Mouse (Mus musculus) thymus, postnatal 25 days (tissue): ENCODE data around the gene Prlr.

Experiments used
- DNase-seq: peaks from one replicate; pipeline ENCODE4 v3.0.0; 2022

The Prlr gene

DNA sequence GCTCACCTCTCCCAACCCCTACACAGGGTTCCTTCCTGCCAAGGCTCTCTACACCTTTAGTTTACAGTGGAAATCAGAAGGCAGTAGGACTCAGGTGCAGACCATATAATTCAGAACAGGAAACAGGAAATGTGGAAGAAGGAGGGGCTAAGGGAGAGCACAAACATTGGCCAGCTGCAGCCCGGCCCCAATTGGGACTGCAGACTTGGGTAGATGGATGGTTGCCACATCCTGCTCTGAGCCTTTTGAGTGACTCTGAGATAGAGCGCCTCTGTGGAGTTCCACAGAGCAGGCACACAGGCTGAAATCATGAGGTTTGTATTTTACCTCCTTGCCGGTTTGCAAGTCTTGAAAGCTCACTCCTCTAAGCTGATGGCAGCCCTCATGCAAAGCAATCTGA lies 59.8 kb downstream of the Prlr start:
- peak; percentile 58 for DNase-seq

DNA sequence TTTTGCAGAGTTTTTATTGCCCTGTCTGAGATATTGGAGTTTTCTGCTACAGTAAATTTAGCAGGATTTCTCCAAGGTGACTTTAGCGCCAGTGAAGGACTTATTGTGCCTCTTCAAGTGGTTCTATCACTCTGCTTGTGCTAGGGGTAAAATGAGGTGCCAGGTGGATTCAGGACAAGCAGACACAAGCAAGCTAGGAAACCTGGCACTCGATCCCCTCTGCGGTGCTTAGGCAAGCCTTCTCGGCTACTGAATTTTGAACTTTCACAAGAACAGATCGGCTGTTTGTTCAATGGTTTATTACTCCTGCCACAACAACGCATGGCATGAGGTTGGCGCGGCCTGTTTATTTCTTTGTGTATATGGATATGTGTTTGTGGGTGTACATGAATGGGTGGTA lies 61.4 kb downstream of the Prlr start:
- DNase-seq = no peak

DNA sequence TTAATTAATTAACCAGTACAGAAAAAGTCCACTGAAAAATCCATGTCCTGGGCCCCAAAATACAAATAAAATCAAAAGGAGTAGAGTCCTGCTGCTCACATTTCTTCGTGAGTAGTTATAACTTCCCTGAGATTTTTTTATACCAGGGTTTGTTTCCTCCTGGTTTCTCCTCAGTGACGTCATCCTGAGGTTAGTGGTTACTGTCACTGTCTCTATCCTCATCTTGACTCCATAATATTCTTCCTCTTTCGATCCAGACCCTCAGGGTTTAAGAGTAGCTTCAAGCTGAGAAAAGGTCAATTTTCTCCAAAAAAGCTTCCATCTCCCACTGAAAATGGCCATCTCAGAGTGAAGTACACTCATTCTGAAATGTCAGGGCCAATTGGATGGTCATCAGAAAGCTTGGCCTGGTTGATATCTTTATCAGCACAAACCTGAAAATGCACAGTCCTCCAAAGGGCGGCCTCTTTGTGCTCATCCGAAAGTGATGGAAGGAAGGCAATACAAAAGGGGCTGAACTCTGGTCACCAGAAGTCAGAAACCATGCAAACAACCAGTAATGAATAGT lies 63.3 kb downstream of the Prlr start:
- DNase-seq = no peak

DNA sequence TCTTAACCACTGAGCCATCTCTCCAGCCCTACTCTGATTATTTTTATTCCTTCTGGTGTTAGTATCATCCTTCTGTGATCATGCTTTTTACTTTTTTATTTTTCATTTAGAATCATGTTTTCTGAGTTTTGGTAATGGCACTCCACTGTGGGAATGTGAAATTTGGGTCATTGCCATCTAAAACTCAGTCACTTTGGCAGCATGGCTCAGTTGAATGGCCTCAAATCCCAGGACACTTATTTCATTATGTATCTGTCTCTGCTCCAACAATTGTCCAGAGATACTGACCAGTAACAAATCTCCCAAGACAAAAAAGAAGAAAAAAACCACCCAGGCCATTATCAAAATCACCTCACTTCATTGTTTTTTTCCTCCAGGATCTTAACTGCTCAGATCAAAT lies 65.2 kb downstream of the Prlr start:
- DNase-seq = no peak

DNA sequence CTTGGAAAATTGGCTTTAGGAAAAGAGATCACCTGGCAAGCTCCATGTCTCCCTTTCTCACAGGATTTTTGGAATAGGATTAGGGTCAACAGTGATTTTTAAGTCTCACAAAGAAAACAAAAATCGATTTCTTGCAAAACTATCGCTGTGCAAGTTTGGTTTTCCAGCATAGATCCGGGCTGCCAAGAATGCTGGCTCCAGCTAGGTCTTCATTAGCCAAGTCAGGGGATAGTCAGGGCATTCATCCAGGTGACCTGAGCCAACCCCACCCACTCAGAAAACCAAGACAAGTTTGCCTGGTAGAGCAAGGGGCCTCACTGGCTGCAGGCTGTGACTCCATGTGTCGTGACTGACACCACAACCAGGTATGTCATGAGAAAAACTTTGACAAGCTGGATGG lies 72.2 kb downstream of the Prlr start:
- no peak for DNase-seq

DNA sequence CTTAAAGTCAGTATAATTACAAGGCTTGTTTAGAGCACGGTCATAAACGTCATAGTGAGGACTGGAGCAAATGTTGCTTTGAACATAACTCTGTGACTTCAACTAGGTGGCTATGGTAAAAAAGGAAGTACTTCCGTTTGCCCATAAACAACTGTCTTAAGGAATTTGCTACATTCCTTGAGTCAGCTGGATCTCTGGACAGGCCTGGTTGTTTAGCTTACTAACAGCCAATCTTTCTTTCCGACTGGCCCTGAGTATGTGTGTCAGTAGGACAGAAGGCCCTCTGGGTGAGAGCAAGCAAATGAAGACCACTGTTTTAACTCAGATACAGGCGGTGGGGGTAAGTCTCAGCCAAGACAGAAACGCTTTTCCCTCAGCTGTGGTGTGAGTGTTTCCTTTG lies 73.7 kb downstream of the Prlr start:
- no peak for DNase-seq

DNA sequence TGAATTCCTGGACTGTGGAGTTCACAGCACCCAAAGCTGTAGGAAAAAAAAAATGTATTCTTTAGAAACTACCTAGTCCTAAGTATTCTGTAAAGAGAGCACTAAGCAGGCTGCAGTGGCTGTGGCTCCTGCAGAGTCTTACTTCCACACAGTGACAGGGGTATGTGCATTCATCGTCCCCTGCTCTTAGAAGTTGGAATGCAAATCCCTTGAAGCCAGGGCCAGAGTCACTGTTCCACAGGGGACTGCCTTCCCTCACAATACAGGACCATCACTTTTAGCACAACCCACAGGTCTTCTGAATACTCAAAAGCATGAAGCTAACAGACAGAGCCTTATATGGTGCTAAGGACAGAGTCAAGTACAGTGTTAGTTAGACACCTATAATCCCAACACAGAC lies 75.5 kb downstream of the Prlr start:
- DNase-seq = no peak

DNA sequence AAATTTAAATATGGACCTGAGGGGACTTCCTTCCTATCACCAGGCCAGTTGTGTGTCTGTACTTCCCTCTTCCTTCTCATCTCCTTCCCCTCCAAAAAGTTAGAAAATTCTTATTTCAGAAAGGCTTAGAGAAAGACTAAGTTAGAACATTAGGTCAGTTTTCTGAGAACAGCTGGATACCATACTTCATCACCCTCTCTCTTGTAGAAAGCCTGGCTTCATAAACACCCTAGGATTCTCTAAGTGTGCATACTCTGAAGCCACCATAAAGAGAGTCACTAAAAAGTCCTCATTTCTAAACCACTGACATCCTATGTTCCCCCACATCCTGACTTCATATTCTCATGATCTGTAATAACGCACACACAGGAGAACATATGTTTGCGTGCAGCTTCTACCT lies 85.2 kb downstream of the Prlr start:
- no peak for DNase-seq

DNA sequence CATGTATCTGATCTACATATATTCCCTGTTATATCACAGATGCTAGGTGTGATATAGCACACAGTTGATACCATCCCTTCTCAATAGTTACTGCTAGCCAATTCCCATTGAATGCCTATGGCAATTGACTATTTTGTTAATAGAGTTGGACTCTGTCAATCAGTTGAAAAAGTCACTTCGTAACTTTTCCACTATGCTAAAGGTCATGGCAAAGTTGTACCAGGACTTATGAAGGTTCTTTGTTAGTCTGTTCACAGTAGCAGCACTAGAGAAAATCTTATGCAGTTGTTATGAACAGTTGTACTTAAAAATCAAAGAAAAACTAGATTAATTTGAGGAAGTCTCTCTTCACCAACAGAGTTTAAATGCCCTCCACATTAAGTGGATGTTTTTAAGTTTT lies 85.6 kb downstream of the Prlr start:
- DNase-seq = no peak

DNA sequence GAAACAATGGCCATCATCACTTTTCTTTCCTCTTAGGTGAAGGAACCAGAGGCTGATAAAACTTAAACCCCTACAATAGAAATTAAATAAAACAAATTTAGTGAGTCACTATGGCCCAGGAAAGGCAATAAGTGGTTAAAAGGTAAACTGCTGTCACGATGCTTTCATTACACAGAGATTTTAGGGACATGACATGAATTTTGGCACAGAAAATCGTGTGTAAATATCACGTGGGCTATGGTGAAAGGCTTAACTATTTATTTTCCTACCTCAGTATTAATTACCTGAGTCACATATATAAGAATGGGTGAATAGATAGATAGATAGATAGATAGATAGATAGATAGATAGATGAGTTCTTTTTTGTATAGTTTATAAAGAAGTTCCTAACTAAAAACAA lies 86.4 kb downstream of the Prlr start:
- no peak for DNase-seq

DNA sequence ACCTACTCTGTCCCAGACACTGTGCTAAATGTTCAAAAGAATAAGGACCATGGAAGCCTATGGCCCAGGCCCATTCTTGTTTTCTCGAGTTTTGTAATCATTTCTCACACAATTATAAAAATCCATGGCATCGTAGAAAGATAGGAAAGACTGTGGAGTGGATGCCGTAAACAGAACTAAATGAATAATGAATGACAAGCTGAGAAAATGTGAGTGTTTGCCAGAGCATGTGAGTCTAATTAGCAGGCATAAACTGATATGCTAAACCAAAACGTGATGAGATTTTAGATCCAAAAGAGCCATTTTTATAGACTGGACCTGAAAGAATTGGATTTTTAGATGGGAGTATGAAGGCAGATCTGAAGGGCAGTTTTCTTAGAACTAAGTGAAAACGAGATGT lies 87.8 kb downstream of the Prlr start:
- no peak for DNase-seq

DNA sequence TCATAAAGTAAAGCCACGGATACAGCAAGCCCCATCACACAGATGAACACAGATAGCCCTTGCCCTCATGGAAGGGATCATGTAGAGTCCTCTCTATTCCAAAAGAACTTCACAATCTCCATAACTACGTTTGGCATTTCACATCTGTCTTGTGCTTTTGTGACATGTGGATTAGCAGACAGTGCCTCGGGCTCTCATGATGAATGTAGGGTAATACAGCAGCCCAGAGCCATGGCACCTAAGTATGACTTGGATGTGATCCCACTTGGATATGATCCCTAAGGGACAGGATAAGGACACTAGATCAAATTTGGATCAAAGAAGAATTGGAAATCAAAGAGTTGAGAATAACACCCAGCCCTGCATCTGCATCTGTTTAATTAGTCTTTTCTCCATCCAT lies 90.2 kb downstream of the Prlr start:
- DNase-seq = no peak

DNA sequence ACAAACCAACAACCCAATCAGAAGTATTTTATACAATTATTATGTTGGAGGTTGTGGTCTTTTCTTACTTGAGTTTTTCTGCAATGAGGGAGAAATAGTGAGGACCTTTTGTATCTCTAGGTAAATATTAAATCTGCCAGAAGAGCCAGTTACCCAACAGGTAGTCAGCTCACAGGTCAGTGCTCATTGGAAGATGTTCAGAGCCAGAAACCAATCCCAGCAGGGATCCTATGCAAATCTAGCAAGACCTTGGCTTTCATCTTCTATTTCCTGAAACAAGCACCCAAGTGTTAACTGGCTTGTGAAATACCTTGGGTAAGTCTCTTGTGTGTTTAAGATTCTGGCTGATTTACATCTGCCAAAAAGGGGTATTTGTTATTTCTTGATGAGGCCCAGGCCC lies 99.3 kb downstream of the Prlr start:
- no peak for DNase-seq

DNA sequence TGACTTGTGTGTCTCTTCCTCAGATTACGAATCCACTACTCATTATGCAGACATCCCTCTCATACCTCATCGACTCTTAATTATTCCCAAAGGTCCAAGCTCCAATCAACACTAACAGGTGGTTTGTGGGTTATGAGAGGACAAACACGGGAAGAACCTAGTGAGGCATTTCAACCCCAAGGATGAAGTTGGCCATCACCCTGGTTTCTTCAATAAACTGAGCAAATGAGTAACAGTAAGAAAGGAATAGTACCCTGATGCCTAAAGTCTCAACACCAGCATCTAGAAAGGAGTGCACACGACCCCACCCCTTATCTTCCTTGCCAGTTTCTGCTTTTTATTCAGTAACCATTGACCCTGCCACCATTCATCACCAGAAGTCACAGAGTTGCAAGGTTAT lies 100.4 kb downstream of the Prlr start:
- DNase-seq = no peak

DNA sequence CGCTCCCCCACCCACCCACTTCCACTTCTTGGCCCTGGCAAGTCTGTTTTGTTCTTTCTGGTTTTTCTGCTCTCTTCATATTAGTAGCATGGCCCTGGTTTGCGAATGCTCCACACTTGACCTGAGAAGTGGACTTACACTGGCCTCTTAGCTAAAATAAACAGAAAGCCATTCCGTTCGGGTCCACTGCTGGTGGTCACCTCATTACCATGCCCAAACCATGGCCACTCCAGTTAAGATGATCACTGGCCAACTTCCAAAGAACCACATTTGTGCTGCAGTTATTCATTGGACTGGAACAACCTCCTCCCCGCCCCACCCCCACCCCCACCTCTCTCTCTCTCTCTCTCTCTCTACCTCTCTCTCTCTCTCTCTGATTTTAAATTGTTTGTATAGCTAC lies 104.5 kb downstream of the Prlr start:
- no peak for DNase-seq

DNA sequence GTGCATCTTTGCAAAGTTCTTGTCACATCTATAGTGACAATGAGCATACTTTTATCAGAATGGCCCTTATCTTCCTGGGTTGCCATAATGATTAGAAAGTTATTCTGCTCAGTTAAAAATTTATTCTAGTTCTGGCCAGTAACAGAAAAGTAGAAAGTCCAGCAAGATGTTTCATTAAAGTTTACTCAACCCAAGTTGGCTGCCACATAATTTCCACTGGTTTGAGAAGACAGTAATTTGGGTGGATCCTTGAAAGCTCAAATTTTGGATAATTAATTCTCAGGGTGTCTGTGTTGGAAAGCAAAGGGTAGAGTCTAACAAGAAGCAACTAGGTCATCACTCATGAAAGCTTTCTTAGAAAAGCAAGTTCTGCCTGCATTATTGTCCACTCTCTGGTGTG lies 106.6 kb downstream of the Prlr start:
- no peak for DNase-seq

DNA sequence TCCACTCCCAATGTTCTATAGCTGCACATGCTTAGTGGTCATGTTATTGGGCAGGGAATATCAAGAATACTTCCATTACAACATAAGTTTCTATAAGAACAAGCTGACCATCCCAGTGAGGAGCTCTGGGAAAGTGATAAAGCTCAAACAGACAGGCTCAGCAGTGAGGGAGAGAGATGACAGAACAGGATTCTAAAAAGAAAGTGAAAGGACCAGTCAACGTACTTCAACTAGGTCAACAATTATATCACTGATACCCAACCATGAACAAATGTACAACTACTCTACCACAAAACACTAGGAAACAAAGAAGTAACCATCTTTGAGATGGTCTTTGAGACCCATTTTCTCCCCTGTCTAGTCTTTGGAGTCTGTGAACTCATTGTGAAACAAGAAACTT lies 119.5 kb downstream of the Prlr start:
- no peak for DNase-seq

DNA sequence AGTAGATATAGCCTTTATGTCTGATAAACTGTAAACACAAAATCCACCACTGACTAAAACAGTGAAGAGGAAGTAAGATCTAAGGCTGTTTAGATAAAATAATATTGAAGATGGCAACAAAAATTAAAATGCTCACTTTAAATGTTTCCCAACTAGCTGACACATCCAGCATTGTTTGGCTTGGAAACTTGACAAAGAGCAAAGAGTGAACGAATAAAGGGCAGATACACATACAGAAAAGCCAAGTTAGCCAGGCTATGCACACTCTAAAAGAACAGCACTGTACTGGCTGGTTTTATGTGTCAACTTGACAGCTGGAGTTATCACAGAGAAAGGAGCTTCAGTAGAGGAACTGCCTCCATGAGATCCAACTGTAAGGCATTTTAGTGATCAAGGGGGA lies 121.0 kb downstream of the Prlr start:
- no peak for DNase-seq

DNA sequence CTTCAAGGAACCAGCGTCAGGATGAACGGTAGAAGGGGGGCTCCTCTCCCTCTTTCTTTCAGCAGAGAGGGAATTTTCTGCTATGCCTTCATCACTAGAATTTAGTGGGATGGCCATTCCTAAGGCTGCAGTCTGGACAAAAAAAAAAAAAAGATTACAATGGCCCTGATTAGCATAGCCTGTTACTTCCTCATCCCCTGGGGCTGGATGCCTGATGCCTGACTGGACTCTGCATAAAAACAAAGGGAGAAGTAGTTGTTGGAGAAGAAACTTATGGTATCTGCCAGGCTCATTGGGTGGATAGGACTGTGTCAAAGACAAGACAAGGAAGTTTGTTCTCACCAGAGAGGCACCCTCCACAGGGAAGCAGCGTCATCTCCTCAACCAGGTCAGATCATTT lies 122.4 kb downstream of the Prlr start:
- no peak for DNase-seq

DNA sequence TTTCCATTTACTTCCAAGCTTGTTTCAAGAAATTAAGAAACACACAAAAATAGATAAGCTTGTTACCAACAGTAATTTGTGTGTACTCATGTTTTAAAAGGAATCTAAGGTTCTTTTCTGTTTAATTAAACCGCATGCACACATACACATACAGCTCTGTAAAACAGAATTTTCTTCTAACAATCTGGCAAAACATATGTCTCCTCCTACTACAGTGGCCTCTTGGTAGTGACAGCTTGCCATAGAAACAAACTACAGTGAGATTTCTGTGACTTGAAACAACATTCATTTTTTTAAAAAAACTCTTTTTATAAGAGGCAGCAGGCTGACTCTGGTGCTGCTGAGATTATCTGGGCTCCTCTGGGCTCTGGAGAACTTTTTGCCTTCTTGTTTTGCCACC lies 129.4 kb downstream of the Prlr start:
- no peak for DNase-seq

DNA sequence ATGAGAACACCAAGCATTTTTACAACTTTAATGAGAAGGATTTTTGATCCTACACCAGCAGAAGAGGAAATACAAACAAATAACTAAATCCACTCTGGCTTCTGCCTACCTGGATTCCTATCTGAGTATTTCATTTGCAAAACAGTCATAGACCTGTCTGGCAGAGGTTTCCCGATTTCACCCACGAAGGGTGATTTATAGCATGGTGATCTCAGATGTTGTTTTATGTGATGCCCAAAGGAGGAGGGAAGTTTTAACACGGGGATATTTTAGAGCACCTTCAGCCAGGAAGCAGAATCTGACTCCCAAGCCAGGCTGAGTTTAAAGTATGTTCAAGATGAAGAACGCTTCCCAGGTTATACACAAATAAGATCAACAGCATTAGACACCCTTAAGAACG lies 134.8 kb downstream of the Prlr start:
- DNase-seq = no peak

DNA sequence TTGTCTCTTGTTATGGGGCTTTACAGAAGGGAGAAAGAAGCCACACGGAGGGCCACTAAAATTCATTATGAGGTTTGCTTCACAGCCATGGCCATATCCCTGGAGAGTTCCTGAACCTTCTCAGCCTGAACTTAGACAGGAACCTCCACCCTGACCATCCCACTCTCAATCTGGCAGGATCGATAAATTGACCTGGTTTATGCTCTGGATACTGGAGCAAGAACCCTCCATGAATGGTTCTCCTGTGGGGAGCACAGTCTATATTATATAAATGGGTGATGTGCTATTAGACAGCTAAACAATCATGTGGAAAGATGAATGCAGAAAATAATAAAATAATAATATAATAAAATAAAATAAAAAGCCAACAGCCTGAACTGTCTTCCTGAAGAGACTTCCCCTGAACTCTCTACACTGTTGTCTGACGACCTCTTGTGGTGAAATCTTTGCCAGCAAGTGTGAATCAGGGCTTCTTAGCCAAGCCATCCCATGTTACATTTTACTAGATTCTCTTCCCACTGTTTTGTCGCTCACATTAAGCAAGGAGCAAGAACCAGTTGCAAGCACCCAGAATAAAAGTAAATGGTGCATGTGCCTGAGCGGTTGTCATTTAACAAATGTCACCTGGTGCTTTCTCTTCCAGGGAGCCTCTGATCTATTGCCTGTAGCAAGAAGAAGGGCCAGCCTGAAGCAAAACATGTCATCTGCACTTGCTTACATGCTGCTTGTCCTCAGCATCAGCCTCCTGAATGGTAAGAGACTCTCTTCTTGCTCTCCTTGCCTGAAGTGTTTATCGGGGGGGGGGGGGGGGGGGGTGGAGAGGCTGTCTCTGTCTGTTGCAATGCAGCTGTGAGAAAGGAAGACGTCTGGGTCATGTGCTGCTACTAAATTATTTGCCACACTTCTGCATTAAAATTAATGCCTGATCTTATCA lies 136.8 kb downstream of the Prlr start:
- DNase-seq = peak; percentile 30

DNA sequence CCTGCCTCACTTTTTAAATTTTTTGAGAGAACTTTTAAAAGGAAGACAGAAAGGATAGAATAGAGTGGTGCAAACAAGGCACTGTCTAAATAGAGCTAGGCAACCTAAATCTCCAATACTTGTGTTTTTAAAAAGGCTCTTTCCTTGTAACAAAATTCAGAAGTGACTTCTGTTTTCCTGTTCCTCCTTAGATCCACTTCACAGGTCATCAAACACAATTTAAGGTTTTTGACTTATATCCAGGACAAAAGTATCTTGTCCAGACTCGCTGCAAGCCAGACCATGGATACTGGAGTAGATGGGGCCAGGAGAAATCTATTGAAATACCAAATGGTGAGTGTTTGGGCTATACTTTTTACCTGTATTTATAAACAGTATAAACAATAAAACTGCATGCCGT lies 148.0 kb downstream of the Prlr start, which contains the start of gene Gm21973:
Gene Gm21973, plus strand, starts transcription at position 301 of the 400 bp plus-strand sequence.
- DNase-seq = no peak

DNA sequence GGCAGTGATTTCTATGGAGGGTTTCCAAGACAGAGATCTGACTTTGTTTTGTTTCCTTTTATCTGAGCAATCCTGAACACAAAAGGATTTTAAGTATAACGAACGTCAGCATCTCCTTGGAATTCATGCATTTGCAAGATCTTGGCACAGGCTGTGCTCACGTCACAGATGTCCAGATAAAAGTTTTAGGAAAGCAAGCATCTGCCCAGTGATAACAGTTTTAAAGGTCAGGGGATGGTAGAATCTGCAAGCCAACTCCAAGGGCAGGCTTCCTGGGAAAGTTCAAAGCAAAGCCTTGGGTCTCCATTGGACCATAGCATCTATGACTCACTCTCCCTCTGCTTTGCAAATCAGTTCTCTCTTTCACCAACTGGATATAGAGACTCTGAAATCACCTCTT lies 153.6 kb downstream of the Prlr start:
- DNase-seq = no peak

DNA sequence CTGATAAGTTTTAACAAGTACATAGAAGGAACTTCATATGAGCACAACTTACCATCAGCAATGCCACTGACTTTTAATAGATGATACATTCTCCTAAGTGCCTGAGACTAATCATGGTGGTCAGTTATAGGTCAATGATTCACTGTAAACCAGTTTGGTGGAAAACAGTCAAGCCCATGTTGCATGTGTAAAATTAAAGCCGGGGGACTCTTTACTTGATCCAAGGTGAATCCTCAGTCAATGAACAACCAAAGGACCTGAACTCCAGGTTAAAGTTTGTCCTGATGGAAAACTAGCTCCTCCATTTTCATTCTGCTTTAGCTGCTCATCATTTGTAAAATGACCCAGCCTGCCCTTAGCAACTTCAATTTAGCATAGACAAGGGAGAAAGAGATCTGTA lies 155.5 kb downstream of the Prlr start:
- no peak for DNase-seq
